Mouse (Mus musculus) left cerebral cortex, postnatal 25 days (tissue): ENCODE measurements around the gene Plpp6. TPM values are rescaled to one million over a fixed set of nuclear protein-coding genes. Genes with fewer than 3 reads are reported as not detected.

ENCODE experiments used
- total RNA-seq, 2 experiments: library from RNA; stranded (reverse); gene quantifications; 2 replicates each; pipeline ENCODE4 v1.2.3; 2021

Gene Plpp6
- total RNA-seq, 2 experiments from 2014 or later = 54.0 to 58.6 TPM

Other genes with a start within 250 kb of the Plpp6 start
- gene Slc1a1, start 128.9 kb upstream of the Plpp6 start, total RNA-seq = 100 to 1,000 TPM; 104 to 114 TPM
- 1 to 10 TPM; 5.0 to 6.6 TPM for gene 4430402I18Rik, start 3.8 kb downstream of the Plpp6 start, total RNA-seq
- 10 to 100 TPM; 91.4 to 99.5 TPM for gene Cdc37l1, start 26.4 kb downstream of the Plpp6 start, total RNA-seq
- gene Ak3, start 84.0 kb downstream of the Plpp6 start, total RNA-seq = 10 to 100 TPM; 56.9 to 60.6 TPM
- gene Rcl1, start 137.4 kb downstream of the Plpp6 start, total RNA-seq = 10 to 100 TPM; 12.5 to 13.3 TPM